Mouse (Mus musculus): ENCODE measurements around the gene Bmyc. TPM values are rescaled to one million over a fixed set of nuclear protein-coding genes. Genes with fewer than 3 reads are reported as not detected.
"Not testable (repeated sequence)": the region's sequence is repeated elsewhere in the genome, so short reads cannot be mapped to it uniquely, and the experiment has no call there.

Bmyc gene
- total RNA-seq, 2 experiments from 2014 or later: 85.6 to 89.4 TPM

DNA sequence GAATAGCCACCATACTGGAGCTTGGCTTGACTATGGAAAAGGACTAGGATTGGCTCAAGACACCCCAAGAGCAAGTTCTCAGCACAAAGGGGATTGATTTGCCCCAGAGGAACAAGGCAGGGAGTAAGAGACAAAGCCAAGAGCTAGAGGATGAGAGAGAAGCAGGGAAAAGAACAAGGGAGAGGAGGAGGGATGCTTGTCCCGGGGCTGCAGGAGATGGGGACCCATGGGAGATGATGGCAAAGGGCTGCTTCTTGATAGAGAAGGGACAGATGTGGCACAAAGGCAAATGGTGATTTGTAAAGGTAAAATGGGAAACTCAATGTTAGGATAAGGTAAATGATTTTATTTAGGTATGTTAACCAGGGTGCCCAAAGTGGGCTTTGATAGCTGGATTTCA lies 2.5 kb downstream of the Bmyc start:
- not testable (repeated sequence) for DNase-seq (ENCODE audit: low spot score in 2 of 2)
- intact Hi-C loops (cut with DNase I): loop anchor here (5.0 kb wide), 1 partner anchor 273 kb away; the partner anchor contains the start of gene Camsap1

DNA sequence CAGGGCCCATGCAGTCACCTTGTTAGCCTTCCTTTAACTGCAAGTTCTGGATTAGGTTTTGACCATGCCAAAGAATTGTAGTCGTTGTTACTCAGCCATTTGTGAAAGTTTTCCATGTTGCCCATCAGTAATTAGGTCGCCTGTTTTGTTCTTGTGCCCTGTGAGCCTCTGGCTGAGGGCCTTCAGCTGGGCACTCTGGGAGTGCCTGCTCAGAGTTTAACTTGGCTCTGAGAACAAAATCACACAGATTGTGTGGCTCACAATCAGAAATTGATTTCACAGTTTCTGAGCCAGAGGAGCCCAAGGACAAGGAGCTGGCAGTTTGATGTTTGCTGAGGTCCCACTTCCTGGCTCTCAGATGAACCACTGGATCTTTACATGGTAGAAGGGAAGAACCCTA lies 3.3 kb downstream of the Bmyc start:
- intact Hi-C loops (cut with DNase I): loop anchor here (5.0 kb wide), 1 partner anchor 273 kb away; the partner anchor contains the start of gene Camsap1
- not testable (repeated sequence) for DNase-seq (ENCODE audit: low spot score in 2 of 2)

GRCm38 (mm10) chr2:25711641-25712040 lies 5.1 kb downstream of the Bmyc start:
- intact Hi-C loops (cut with DNase I); DNase-seq (ENCODE audit: low spot score in 2 of 2): not testable (repeated sequence)

DNA sequence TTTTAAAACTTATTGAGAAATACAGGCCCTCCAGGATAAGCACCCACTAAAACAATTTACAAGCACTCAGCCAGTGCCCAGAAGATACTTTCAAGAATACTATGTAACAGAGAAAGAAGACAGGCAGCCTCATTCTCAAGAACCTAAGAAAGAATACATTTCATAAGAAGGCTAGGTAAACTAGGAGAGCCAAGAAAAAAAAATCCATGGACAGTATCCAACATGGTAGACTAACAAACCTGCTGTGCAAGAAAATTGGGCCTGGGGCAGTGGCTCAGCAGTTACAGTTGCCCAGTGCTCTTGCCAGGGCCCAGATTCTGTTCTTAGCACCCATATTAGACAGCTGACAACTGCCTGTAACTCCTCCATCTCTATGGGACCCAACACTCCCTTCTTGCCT lies 10.7 kb downstream of the Bmyc start:
- DNase-seq (ENCODE audit: low spot score in 2 of 2): no peak
- intact Hi-C loops (cut with DNase I): loop anchor here (1.0 kb wide), 1 partner anchor 12 kb away; no protein-coding TSS in a partner anchor

- intact Hi-C loops (cut with DNase I): no loop called here
- no peak for DNase-seq (ENCODE audit: low spot score in 2 of 2)
Observed at GRCm38 (mm10) chr2:25733199-25733930, 26.8 kb downstream of the Bmyc start.

DNA sequence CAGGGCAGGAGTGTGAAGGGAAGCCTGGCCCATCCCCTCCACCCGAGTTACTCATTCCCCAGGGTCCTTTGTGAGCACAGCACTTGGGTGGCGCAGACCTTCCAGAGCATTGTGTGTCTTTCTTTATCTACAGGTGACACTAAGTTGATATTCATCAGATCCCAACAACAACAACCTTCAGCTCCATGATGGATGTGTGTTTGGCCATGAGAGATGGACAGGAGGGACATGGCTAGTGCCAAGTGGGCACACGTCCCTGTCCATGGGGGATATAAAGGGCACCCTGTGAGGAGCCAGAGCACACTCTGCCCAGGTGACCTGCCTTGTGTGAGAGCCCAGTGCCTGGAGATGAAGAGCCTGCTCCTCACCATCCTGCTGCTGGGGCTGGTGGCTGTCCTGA lies 30.2 kb downstream of the Bmyc start, which contains the start of gene Obp2b:
Obp2b (plus strand) TSS at position 301 of the 400 bp plus-strand sequence.
- intact Hi-C loops (cut with DNase I); DNase-seq (ENCODE audit: low spot score in 2 of 2): not testable (repeated sequence)

GRCm38 (mm10) chr2:25741671-25742070 lies 35.1 kb downstream of the Bmyc start:
- intact Hi-C loops (cut with DNase I): no loop called here
- DNase-seq (ENCODE audit: low spot score in 2 of 2): no peak

- intact Hi-C loops (cut with DNase I): no loop called here
- DNase-seq (ENCODE audit: low spot score in 2 of 2): no peak
Observed at GRCm38 (mm10) chr2:25754201-25754600, 47.7 kb downstream of the Bmyc start.

Other genes starting within 250 kb of the Bmyc start
- under 1 TPM in 1 of 2 experiments, not detected in 1; 0.69 TPM for gene Clic3, start 249.9 kb upstream of the Bmyc start, total RNA-seq (2021)
- gene Paxx, start 245.6 kb upstream of the Bmyc start, total RNA-seq (2021): 10 to 100 TPM; 68.6 to 81.0 TPM
- gene Ptgds, start 236.7 kb upstream of the Bmyc start, total RNA-seq (2021): 1,000 to 10,000 TPM; 1,926 to 2,241 TPM
- not detected for gene Lcn12, start 212.8 kb upstream of the Bmyc start, total RNA-seq (2021)
- gene Fbxw5, start 206.0 kb upstream of the Bmyc start, total RNA-seq (2021): 100 to 1,000 TPM; 112 to 127 TPM
- gene C8g, start 205.0 kb upstream of the Bmyc start, total RNA-seq (2021): 1 to 10 TPM; 1.1 to 1.7 TPM
- gene Traf2, start 159.8 kb upstream of the Bmyc start, total RNA-seq (2021): 10 to 100 TPM in 1 of 2 experiments, 1 to 10 TPM in 1; 9.6 to 10.4 TPM
- gene Edf1, start 148.9 kb upstream of the Bmyc start, total RNA-seq (2021): 100 to 1,000 TPM; 202 to 214 TPM
- gene Mamdc4, start 131.9 kb upstream of the Bmyc start, total RNA-seq (2021): 1 to 10 TPM in 1 of 2 experiments, under 1 TPM in 1; 0.69 to 2.1 TPM
- gene Phpt1, start 131.5 kb upstream of the Bmyc start, total RNA-seq (2021): 10 to 100 TPM; 73.8 to 74.3 TPM
- gene Ajm1, start 125.0 kb upstream of the Bmyc start, total RNA-seq (2021): 100 to 1,000 TPM; 109 to 120 TPM
- gene Rabl6, start 98.2 kb upstream of the Bmyc start, total RNA-seq (2021): 100 to 1,000 TPM; 136 to 152 TPM
- gene Ccdc183, start 89.1 kb upstream of the Bmyc start, total RNA-seq (2021): not detected
- 10 to 100 TPM; 26.7 to 27.7 TPM for gene Tmem141, start 84.7 kb upstream of the Bmyc start, total RNA-seq (2021)
- under 1 TPM; 0.44 to 0.55 TPM for gene Fcna, start 78.7 kb upstream of the Bmyc start, total RNA-seq (2021)
- gene Lcn8, start 53.6 kb upstream of the Bmyc start, total RNA-seq (2021): not detected
- not detected for gene Lcn5, start 48.8 kb upstream of the Bmyc start, total RNA-seq (2021)
- not detected for gene Lcn6, start 30.0 kb upstream of the Bmyc start, total RNA-seq (2021)
- gene Lcn10, start 24.0 kb upstream of the Bmyc start, total RNA-seq (2021): not detected
- gene Obp2a, start 6.7 kb upstream of the Bmyc start, total RNA-seq (2021): not detected
- gene Obp2b, start 30.3 kb downstream of the Bmyc start, total RNA-seq (2021): not detected
- gene Lcn3, start 58.8 kb downstream of the Bmyc start, total RNA-seq (2021): not detected
- gene Lcn11, start 70.3 kb downstream of the Bmyc start, total RNA-seq (2021): not detected
- gene Gm13539, start 75.5 kb downstream of the Bmyc start, total RNA-seq (2021): not detected
- not detected for gene Glt6d1, start 109.1 kb downstream of the Bmyc start, total RNA-seq (2021)
- not detected for gene Lcn9, start 116.4 kb downstream of the Bmyc start, total RNA-seq (2021)
- not detected for gene Sohlh1, start 140.5 kb downstream of the Bmyc start, total RNA-seq (2021)
- 100 to 1,000 TPM; 111 to 130 TPM for gene Kcnt1, start 157.0 kb downstream of the Bmyc start, total RNA-seq (2021)

Measured in left cerebral cortex, postnatal 25 days (tissue).